Mouse (Mus musculus): ENCODE results near the gene Dnajb4.

GRCm38 (mm10) chr3:152245273-152245910, 35.3 kb upstream of the Dnajb4 start:
- TF ChIP-seq MAX (IDR thresholded peaks at IDR 0.05; ENCODE audit: low read length), result no peak
- TF ChIP-seq CTCF (IDR thresholded peaks at IDR 0.05 in 2 of 3, conservative IDR thresholded peaks at IDR 0.05 in 1 of 3; ENCODE audit: control insufficient read depth in 1 of 3, insufficient read depth in 1 of 3, low read depth in 2 of 3, low read length in 3 of 3, poor library complexity in 1 of 3, severe bottlenecking in 1 of 3), result peak in 2 of 3 experiments; percentile 5 to 43; a peak in 2 of 6 replicates
- TF ChIP-seq MAFK (IDR thresholded peaks at IDR 0.05; ENCODE audit: borderline replicate concordance, low read depth, low read length), result peak; percentile 48; the same call in 1 of the 2 replicates
- TF ChIP-seq POLR2A (IDR thresholded peaks at IDR 0.05; ENCODE audit: control insufficient read depth in 1 of 2, insufficient read depth in 1 of 2, low read depth in 1 of 2, low read length in 2 of 2, poor library complexity in 1 of 2), result no peak
